Mouse (Mus musculus): ENCODE results near the gene Nfkb1.

Nfkb1 gene

DNA sequence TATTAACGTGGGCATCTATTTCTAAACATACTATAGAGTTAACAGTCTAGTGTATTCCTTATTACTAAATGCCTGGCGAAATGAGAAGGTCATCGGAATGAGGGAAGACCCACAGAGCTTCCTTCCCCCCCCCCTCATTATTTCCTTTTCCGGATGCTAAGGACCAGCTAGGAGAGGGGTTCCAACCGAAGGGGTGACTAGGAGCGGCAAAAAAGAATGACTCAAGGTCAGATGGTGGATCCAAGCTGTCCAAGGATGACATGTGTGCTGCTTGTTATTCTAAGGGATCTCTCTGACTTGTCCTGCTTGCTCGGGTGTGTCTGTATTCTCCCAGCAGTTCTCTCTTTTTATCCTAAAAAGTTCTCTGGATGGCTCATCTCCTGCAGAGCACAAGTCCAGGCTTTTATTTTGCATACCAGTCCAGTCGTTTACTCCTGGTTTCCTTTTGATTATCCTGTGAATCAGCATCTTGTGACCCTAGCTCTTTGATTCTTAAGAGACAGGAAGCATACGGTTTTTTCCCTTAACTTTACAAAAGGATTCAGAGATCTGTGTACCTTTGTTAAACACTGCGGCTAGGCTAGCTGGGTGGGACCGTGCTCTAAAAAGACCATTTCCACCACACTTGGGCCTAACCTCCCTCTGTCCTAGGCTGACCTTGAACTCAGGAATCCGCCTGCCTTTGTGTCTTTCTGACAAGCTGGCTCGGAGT is 145.0 kb downstream of the Nfkb1 start:
- no peak for DNase-seq (ENCODE audit: low read depth)

Data from induced T-regulatory cell, adult 2 months (primary cell).